Mouse (Mus musculus) ES-E14 (cell line): ENCODE measurements around the gene Slc16a3. TPM values are rescaled to one million over a fixed set of nuclear protein-coding genes. Genes with fewer than 3 reads are reported as not detected.

Experiments
- DNase-seq: peaks from one replicate; pipeline ENCODE4 v3.0.0-alpha.2; 2013; ENCODE audit warnings: low read depth, low spot score
- H3K27ac ChIP-seq: 2 replicates; pipeline ENCODE4 v1.5.1; 2012; ENCODE audit warnings: low read depth, mild to moderate bottlenecking, low read length, moderate library complexity, mixed read lengths; ENCODE audit not compliant: poor library complexity, insufficient read depth, severe bottlenecking
- H3K36me3 ChIP-seq: 2 replicates; pipeline ENCODE4 v1.6.1; 2012; ENCODE audit warnings: mild to moderate bottlenecking, low read length, moderate library complexity, mixed read lengths; ENCODE audit not compliant: control insufficient read depth, poor library complexity, insufficient read depth, severe bottlenecking
- H3K4me1 ChIP-seq, 2 experiments: fragments of 150-350 bp in 1 of 2; sonication (generic) in 1 of 2; 2 replicates each; pipeline ENCODE4 v1.6.1; 2012; ENCODE audit warnings: low read length in 2 of 2, mild to moderate bottlenecking in 1 of 2, mixed read lengths in 1 of 2; ENCODE audit not compliant: control insufficient read depth in 2 of 2, insufficient read depth in 2 of 2, poor library complexity in 1 of 2
- H3K4me3 ChIP-seq, 2 experiments: fragments of 150-350 bp in 1 of 2; sonication (generic) in 1 of 2; 2 replicates each; pipeline ENCODE4 v1.5.1; 2012; ENCODE audit warnings: low read length in 2 of 2, low read depth in 1 of 2, mild to moderate bottlenecking in 1 of 2, mixed read lengths in 1 of 2; ENCODE audit not compliant: insufficient read depth in 1 of 2, poor library complexity in 1 of 2, severe bottlenecking in 1 of 2
- H3K9ac ChIP-seq: 2 replicates; pipeline ENCODE4 v1.6.1; 2012; ENCODE audit warnings: low read depth, mild to moderate bottlenecking, low read length, mixed read lengths; ENCODE audit not compliant: poor library complexity, insufficient read depth, severe bottlenecking
- H3K9me3 ChIP-seq: fragments of 150-350 bp; sonication (generic); 2 replicates; pipeline ENCODE4 v1.6.1; 2012; ENCODE audit warnings: low read depth, mild to moderate bottlenecking, low read length; ENCODE audit not compliant: control insufficient read depth, insufficient read depth
- CHD2 ChIP-seq: IDR thresholded peaks from 2 replicates; pipeline ENCODE4 v1.6.1; 2014; ENCODE audit warnings: mild to moderate bottlenecking, low read depth, low read length, inconsistent platforms
- HCFC1 ChIP-seq: IDR thresholded peaks from 2 replicates; pipeline ENCODE4 v1.6.1; 2012; ENCODE audit warnings: low read length, inconsistent platforms, borderline replicate concordance; ENCODE audit not compliant: insufficient read depth
- MAFK ChIP-seq: IDR thresholded peaks from 2 replicates; pipeline ENCODE4 v1.6.1; 2014; ENCODE audit warnings: mild to moderate bottlenecking, low read depth, low read length, inconsistent platforms; ENCODE audit not compliant: insufficient read depth
- ZC3H11A ChIP-seq: IDR thresholded peaks from 2 replicates; pipeline ENCODE4 v1.6.1; 2012; ENCODE audit warnings: low read depth, mild to moderate bottlenecking, inconsistent platforms, low read length, borderline replicate concordance
- ZNF384 ChIP-seq: IDR thresholded peaks from 2 replicates; pipeline ENCODE4 v1.6.1; 2012; ENCODE audit warnings: low read depth, low read length, inconsistent platforms
- in situ Hi-C, 2 experiments: fragments of 600-800 bp; cut with MboI; formaldehyde crosslinking; loops; one replicate each; pipeline ENCODE4 v1.15.1; 2025; ENCODE audit warnings: low sequenced_read_pairs in 2 of 2, inconsistent platforms in 1 of 2; ENCODE audit not compliant: unreplicated experiment in 2 of 2
- total RNA-seq: library from RNA; depleted of rRNA; stranded (reverse); fragments of 300-350 nt; gene quantifications from 2 replicates; pipeline ENCODE4 v1.2.3, GENCODE M21; 2012; rRNA removed

The Slc16a3 gene
- total RNA-seq, result 261 and 568 TPM in 2 replicates

GRCm38 (mm10) chr11:120948328-120948727 lies at the start of gene Slc16a3:
TSS of gene Slc16a3 (plus strand) at chr11:120948480.
- no peak for TF ChIP-seq ZC3H11A
- TF ChIP-seq ZNF384, result no peak
- TF ChIP-seq CHD2, result no peak
- TF ChIP-seq HCFC1, result no peak
- no peak for TF ChIP-seq MAFK
- Histone ChIP-seq H3K9me3 (no peaks in the 10 kb centered on the region), H3K9ac (peak within 1 kb of the TSS; percentile 77), H3K4me3 (peak within 1 kb of the TSS; percentile 76 to 86), H3K36me3 (peaks cover 8% of the 10 kb centered on the region; the same call in 1 of the 2 replicates), H3K4me1 (peaks cover 3 to 42% of the 10 kb centered on the region in 2 experiments; a peak in 3 of 4 replicates), H3K27ac (peak within 1 kb of the TSS; percentile 16; the same call in 1 of the 2 replicates)
- in situ Hi-C loops, result no loop called here
- no peak for DNase-seq

GRCm38 (mm10) chr11:120900276-120901244 lies 47.7 kb upstream of the Slc16a3 start:
- H3K36me3 ChIP-seq, result no peaks in the 10 kb centered on the region
- DNase-seq, result no peak
- H3K9me3 ChIP-seq, result no peaks in the 10 kb centered on the region
- TF ChIP-seq ZNF384 (no peak), MAFK (no peak), ZC3H11A (no peak), HCFC1 (no peak), CHD2 (no peak)
- H3K4me3 ChIP-seq, result no peak overlapping the region
- no peak overlapping the region for H3K27ac ChIP-seq
- H3K9ac ChIP-seq, result no peak overlapping the region
- in situ Hi-C loops, result no loop called here
- H3K4me1 ChIP-seq, result peaks cover 0 to 5% of the 10 kb centered on the region in 2 experiments; a peak in 1 of 4 replicates

- H3K9ac ChIP-seq, result peak overlapping the region; percentile 23; the same call in 1 of the 2 replicates
- H3K9me3 ChIP-seq, result no peaks in the 10 kb centered on the region
- no peaks in the 10 kb centered on the region for H3K36me3 ChIP-seq
- H3K4me1 ChIP-seq, result peaks cover 0 to 5% of the 10 kb centered on the region in 2 experiments; a peak in 1 of 4 replicates
- DNase-seq, result no peak
- no peak overlapping the region for H3K27ac ChIP-seq
- H3K4me3 ChIP-seq, result peak overlapping the region; percentile 51 to 52
- in situ Hi-C loops, result no loop called here
- TF ChIP-seq ZNF384 (no peak), CHD2 (no peak), MAFK (no peak)
Observed at GRCm38 (mm10) chr11:120901729-120902486, 46.4 kb upstream of the Slc16a3 start.

- no peaks in the 10 kb centered on the region for H3K36me3 ChIP-seq
- H3K9me3 ChIP-seq, result no peaks in the 10 kb centered on the region
- no peak overlapping the region for H3K27ac ChIP-seq
- peak overlapping the region; percentile 12; the same call in 1 of the 2 replicates for H3K9ac ChIP-seq
- H3K4me3 ChIP-seq, result no peak overlapping the region
- DNase-seq, result no peak
- in situ Hi-C loops, result no loop called here
- TF ChIP-seq ZC3H11A (no peak), HCFC1 (no peak), ZNF384 (no peak), CHD2 (no peak), MAFK (no peak)
- H3K4me1 ChIP-seq, result peaks cover 0 to 5% of the 10 kb centered on the region in 2 experiments; a peak in 1 of 4 replicates
Observed at GRCm38 (mm10) chr11:120902487-120903142, 45.7 kb upstream of the Slc16a3 start.
